Mouse (Mus musculus): ENCODE results near the gene Adk.

Adk gene

DNA sequence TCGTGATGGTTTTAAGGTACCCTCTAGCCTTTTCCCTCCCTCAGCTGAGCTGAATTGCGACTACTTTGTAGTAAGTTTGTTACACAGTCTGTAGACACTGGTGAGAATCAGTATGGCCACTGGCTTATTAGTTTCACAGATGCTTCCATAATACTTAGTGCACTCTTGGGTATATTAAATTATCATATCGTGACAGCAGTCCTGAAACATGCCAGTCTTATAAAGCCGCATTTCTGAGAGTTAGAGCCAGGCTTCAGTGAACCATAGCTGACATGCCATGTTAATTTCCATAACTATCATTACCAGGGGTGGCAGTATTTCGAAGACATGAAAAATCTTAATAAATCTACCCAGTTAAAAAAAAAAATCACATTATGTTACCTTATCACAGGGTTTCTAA lies 199.0 kb downstream of the Adk start:
- DNase-seq (ENCODE audit: inconsistent age in 2 of 2, low spot score in 1 of 2), result no peak

DNA sequence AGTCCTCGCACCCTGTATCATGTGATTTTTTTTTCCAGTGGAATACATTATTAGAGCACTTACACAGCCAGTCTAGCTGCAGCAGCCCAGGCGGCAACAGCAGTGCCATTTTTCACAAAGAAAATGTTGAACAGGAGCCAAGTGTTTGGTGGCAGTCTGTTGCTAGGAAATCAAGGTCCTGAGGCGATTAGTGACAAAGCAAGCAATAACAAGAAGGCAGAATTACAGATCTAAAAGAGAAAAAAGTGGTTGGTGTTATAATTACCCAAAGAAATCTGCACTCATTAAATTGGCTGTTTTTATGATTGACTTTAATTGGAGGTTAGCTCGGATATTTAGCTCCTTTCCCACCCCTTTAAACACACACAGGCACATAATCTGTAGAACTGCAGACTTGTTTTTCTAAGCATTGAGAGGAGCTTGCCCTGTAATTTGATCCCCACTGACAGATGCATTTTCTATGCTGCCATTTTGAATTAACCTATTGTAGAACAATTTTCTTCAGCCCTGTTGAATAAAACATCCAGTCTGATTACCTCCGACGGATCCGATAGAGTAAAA lies 200.0 kb downstream of the Adk start:
- peak; percentile 51 to 82 for DNase-seq (ENCODE audit: inconsistent age in 2 of 2, low spot score in 1 of 2)

DNA sequence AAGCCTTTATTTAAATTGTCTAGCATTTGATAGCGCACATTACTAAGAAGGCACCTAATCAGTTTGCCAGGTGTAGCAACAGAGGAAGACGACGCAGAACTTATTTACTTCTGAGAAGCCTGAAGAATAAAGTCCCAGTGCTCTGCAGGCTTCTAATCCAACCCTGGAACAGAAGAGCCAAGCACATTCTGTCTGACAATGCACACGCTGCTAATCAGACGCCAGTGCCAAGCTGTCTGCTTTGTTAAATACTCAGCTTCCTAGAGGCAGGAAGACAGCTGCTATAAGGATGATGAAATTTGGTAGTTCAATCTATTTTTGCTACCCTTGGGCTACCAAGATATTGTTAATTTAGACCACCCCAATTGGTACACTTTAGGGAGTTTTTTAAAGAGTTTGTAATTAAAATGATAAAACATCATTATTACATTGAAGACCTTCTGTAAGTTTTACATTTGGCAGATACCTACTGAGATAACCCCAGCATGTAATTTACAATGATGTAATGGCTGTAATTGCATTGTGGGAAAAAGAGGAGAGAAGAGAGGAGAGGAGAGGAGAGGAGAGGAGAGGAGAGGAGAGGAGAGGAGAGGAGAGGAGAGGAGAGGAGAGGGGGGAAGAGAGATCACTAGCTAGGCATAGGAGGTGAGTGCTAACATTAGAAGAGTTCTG lies 201.1 kb downstream of the Adk start:
- no peak for DNase-seq (ENCODE audit: inconsistent age in 2 of 2, low spot score in 1 of 2)

DNA sequence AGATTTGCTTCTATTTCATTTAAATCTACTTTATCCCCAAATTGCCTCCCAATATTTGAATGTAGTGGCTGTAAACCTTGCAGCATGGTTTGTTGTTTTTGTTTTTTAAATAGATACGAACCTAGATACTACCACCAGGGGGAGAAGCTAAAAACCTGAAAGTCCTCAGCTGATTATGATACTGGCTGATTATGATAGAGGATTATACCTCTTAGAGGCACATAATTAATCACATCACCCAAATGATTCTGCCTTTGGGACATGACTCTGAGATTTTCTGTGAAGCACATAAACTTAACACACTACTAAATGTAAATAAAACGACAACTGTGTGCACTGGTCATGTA lies 201.6 kb downstream of the Adk start:
- DNase-seq (ENCODE audit: inconsistent age in 2 of 2, low spot score in 1 of 2), result no peak

DNA sequence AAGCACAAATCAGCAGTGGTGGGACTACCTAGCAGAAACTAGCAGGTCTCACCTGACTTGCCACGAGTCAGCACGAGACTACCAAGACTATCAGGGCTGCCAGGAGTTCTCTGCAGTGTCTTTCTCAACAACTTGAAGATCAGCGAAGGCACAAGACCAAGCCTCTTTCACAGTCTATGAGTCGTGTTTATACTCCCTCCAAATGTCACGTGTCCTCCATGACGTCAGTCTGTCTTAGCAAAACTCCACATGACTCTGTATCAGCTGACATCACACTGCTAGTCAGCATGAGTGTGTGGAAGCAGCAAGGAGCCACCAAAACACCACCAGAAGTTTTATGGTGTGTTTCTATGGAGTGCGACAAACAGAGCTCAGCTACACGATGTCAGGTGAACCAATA lies 215.9 kb downstream of the Adk start:
- no peak for DNase-seq (ENCODE audit: inconsistent age in 2 of 2, low spot score in 1 of 2)

DNA sequence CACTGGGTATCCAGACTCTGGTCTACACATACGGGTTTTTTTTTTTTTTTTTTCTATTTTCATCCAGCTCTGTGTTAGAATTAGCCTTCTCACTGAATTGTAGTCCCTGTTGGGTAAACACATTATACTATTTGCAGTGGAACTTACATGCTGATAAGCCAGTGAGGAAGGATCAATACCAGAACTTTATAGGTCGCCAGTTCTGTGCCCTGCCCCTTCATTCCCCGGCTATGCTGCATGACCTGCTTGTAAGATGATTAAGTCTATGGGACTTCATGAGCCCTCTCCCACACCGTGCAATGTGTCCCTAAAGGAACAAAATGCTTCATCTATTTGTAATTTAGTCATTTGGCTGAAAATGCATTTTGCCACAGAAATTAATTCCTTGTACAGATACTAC lies 219.1 kb downstream of the Adk start:
- no peak for DNase-seq (ENCODE audit: inconsistent age in 2 of 2, low spot score in 1 of 2)

DNA sequence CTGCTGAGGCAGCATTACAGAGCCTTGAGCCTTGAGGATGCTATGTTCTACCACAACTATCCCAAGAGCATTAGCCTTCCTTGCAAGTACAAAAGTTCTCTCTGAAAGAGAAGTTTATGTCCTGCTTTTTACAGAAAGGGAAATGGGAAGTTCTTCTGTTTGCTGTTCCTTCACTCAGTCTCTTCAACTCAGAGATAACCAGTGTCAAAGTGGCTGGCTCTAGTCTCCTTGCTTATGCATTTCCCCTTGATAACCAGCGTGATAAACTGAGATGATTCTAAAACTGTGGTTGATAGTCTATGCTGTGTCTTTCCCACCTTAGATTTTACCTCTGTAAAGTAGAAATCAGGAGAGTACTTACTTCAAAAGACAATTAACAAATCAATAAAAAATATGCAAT lies 223.4 kb downstream of the Adk start:
- DNase-seq (ENCODE audit: inconsistent age in 2 of 2, low spot score in 1 of 2), result no peak

DNA sequence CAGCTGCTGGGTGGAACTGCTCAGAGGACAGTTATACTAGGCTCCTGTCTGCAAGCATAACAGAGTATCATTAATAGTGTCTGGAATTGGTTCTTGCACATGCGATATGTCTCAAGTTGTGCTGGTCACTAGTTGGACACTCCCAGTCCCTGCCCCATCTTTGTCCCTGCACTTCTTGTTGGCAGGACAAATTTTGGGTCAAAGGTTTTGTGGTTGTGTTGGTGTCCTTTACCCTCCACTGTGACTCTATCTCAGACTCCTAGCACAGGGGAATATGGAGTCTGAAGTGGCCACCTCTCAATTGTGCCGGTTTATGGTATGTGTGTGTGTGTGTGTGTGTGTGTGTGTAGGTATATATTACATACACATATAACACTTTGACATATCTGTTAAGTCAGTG lies 225.9 kb downstream of the Adk start:
- DNase-seq (ENCODE audit: inconsistent age in 2 of 2, low spot score in 1 of 2), result no peak

DNA sequence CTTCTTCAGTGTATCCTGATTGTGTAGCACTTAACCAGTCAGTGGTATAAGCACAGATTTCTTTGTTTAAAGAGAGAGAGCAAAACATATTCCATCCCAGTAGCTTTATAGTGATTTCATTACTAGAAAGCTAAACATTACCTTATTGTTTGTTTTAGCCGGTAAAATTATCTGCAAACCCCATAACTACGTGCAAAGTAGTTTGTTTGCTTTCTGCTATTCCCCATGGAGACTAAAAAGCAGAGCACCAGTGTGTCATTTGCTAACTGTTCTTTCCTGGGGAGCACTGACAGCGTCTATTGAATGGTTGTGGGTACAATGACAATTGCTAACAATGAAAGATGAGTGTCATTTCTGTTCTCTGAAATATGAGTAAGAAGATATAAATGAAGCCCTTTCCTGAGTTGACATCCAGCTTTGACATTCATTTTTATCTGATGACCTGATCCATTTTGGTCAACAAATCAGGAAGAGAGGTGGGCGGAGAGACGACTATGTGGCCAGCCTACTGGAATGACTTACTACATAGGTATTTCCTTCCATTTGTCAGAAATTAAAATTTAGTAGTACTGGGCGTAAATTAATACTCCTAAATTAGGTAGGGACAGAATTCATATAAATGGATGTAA lies 226.6 kb downstream of the Adk start:
- DNase-seq (ENCODE audit: inconsistent age in 2 of 2, low spot score in 1 of 2), result peak in 1 of 2 experiments; percentile 38

DNA sequence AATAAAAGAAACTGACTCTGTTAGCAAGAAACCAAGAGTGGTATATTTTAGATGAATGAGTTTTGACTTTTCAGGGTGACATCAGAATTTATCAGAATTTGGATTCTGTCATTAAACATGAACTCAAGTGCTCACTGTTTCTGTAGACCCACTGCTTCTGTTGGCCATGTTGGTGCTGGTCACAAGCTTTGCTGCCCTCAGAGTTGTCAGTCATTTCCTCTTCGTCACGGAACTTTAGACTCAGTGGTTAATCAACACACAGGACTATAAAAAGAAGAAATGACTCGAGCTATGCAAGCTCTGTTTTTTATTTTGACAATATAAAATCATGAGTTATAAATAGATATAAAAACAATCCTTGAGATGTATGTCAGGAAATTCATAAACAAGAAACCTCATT lies 228.1 kb downstream of the Adk start:
- DNase-seq (ENCODE audit: inconsistent age in 2 of 2, low spot score in 1 of 2), result no peak

DNA sequence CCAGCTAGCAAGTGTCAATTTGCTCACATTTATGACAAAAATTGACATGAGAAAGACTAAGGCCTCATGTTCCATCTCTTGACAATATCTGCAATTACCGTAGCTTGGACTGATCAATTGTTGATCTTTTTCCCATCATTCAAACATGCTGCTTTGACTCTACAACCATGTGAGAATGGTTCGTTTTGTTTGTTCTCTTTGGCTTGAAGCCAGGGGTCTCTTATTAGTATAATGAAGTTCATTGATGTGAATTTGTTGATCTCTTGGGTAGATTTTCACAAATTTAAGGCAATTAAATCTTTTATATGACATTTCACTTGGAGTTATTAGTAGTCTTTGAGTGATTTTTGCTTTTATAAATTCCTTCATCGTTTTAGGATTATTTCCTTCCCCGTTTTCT lies 229.1 kb downstream of the Adk start:
- DNase-seq (ENCODE audit: inconsistent age in 2 of 2, low spot score in 1 of 2), result no peak

DNA sequence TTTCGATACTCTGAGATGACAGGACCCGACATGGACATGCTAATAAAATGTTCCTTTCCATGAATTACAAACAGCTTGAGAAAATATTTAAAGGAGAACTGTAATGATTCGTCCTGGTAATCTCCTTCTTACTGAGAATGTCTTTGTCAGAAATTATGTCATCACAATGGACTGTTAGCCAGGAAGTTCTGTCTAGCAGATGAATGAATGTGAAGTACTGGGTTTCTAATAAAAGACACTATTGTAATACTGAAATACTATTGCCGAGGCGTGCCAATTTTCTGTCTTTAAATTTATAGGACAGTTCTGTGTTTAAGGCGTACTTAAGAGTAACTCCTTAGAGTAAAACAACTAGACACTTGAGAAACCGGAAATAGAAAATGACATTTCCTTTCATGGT lies 231.7 kb downstream of the Adk start:
- DNase-seq (ENCODE audit: inconsistent age in 2 of 2, low spot score in 1 of 2), result no peak

DNA sequence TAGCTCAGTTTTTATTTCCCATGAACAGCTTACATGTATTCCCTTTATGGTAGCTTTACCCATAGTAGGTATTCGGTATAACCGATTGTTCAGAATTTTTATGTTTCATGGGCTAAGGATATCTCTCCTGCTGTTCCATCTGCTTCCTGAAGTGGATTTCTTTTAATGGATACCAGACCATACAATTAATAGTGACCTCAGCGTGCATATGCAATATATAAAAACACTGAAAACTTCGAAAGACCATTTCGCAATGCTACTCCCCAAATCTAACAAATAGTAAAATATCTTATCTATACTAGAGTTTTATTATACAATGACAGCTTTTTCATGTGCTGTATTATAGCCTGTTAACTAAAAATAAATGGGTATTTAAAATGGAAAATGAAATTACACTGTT lies 232.5 kb downstream of the Adk start:
- DNase-seq (ENCODE audit: inconsistent age in 2 of 2, low spot score in 1 of 2), result no peak

DNA sequence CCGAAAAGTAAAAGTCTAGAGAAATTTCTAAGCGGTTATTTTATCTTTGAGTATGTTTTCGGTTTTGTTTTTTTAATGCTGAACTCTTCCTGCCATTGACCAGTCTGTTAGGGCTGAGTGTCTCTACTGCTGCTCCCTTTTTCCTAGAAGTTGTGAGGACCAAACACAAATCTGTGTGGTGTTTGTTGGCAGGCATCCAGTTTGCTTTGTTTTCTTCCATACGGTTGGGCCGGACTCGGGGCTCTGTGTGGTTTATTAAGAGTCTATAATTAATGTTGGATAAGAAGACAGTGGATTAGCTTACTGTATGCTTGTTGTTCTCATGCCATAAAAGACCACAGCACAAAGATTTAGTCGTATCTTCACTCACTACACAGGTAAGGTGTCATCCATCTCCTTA lies 233.9 kb downstream of the Adk start:
- DNase-seq (ENCODE audit: inconsistent age in 2 of 2, low spot score in 1 of 2), result no peak

DNA sequence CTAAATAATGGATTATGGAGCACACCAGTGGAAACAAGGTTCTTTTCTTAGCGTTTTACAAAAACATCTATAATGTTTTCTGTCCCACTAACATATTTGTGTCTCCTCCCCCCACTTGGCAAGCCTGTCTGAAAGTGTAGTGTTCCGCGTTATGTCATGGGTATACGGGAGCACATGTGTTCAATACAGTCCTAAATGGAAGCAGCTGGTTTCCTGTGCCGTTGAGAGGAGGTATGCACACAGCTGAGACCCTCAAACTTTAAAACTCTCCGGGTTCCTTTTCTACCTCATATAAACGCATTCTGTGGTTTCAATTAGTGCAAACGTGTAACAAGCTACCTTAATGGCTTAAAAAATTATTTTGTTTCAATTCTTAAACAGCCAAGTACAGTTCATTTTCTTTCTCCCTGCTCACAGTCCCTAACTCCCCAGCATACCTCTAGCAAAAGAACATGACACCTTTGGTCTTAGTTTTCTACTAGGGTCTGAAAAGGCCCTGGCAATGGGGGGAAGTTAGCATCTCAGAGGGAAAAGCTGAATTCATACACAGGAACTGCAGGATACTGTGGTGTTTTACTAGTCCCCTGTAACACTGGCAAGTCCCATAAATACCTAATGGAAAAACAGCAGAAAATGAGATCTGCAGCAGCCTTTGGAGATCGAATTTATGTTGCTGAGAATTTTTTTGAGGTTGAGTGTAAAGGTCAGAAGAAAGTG lies 235.5 kb downstream of the Adk start:
- DNase-seq (ENCODE audit: inconsistent age in 2 of 2, low spot score in 1 of 2), result no peak

DNA sequence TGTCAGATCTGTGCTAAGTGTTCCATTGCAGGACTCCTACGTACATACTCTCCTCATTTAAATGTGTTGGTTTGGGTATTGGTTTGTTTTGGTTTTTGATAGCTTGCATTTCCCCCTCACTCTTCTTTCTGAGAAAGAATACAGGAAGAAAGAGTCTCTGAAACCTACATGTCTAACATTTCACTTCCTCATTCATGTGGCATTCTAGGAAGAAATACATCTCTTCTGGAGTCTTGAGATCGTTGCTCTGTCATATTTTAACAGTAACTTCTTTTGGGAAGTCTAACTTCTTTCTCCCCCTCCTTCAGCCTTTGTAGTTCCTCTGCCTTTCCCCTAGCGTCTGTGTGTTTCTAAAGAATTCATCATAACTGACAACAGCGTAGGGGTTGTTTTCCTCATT lies 247.4 kb downstream of the Adk start:
- DNase-seq (ENCODE audit: inconsistent age in 2 of 2, low spot score in 1 of 2), result no peak

DNA sequence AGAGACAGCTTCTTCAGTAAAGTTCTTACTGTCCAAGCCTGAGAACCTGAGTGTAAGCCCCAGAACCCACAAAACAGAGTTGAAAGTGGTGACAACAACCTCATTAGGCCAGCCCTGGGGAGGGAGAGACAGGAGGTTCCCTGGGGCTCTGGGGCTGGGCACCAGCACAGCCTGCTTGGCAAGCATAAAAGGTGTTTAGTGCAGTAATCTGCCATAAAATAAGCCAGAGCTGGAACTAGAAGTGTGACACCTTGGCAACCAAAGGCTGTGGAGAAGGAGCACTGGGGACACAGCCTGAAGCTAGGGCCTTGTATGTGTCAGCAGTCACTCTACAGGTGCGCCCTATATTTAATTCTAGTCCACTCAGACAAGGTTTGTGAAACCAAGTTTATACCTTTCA lies 252.4 kb downstream of the Adk start:
- DNase-seq (ENCODE audit: inconsistent age in 2 of 2, low spot score in 1 of 2), result peak in 1 of 2 experiments; percentile 37

DNA sequence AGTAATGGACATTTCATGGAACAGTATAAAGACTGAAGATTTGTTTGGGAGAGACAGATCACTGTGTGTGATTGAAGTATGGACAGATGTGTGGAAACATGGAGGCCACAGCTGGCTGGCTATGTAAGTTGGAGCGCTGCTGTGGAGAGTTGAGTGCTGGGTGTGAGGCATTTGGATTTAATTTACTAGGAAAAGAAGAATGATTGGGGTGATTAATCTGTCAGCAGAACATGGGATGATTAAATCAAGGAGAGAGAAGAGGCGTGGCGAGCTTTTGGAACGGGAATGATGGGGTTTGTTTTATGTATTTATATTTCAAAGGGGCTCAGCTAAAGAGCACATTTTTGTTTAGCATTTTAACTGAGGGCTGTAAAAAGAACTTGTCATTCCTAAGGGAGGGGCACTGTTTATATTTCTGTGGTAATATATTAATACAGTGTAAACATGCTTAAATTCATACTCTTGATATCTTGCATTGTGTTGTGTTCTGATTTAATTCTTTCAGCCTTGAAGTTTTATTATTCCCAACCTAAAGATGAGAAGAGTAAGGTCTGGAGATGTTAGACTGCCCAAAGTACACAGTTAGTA lies 256.1 kb downstream of the Adk start:
- no peak for DNase-seq (ENCODE audit: inconsistent age in 2 of 2, low spot score in 1 of 2)

DNA sequence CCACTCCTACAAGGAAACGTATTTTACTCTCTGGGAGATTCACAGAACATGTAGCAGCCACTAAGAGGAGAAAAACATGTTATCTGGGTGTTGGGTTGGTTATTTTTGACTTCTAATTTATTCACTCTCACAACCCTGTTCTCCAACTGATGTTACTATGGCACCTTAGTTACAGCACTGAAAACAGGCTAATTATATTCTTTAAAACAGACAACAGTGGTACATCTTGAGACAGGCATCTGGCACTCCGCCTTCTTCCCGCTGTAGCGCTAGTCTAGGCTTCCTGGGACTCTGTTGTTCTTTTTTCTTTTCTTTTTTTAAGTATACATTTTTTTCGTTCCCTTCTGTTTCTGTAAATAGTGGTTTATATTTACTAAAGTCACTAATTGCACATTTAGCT lies 258.2 kb downstream of the Adk start:
- no peak for DNase-seq (ENCODE audit: inconsistent age in 2 of 2, low spot score in 1 of 2)

DNA sequence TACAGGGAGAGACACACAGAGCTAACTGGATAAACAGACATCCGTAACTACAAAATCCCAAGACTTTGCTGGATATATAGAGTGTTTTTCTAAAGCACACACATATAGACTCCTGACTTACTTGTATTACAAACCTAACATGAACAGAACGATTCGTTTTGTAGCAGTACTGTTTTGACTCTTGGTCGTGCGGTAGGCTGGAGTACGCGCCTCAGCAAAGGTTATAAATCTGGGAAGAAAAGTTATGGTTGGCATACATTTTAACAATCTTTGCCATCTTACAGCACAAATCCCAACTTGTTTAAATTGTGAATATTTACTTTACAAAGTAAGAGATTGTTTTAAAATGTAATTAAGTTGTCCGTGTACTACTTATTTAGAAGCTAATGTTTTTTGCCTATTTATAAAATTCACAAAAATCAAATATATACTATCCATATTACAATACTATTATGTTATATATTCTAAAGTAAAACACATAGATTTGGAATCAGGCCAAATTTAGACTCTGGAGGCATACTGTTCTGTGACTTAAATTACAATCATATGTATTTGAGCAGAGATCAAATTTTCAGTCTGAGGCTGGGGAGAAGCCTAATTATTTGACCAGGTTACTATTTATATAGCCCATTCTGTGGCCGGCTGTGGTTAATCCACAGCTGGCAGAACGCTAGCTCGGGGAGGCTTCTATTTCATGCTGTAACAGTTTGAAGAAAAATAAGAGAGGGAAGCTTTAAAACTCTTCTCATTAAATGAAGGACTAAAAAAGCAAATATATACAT lies 261.4 kb downstream of the Adk start:
- no peak for DNase-seq (ENCODE audit: inconsistent age in 2 of 2, low spot score in 1 of 2)

DNA sequence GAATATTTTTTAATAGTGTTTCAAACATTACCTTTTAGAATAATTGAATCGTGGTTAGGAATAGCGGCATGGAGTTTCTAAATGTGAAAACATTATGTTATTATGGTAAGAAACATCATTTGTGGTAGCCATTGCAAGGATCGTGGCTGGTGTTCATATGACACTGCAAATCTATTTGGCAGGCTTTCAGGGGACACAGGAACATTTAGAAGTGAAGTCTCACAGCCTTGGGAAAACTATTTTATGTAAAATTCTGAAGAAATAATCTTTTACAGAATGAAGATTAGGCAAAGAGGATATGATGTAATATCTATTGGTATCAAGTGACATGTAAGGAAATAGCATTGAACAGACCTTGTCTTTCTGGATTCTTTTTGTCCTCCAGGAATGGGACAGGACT lies 262.1 kb downstream of the Adk start:
- no peak for DNase-seq (ENCODE audit: inconsistent age in 2 of 2, low spot score in 1 of 2)
